Mouse (Mus musculus) intestine, postnatal 0 days (tissue): ENCODE results near the gene Gm960. TPM values are rescaled to one million over a fixed set of nuclear protein-coding genes. Genes with fewer than 3 reads are reported as not detected.

ENCODE experiments used
- ATAC-seq: fragments of 200-750 bp; cut with Nextera tagmentation; 2 replicates; pipeline ENCODE4 v1.8.0; 2017; ENCODE audit warnings: mild to moderate bottlenecking, moderate TSS enrichment, moderate library complexity
- H3K27ac ChIP-seq: fragments of 300-500 bp; sonication (generic); 2 replicates; pipeline ENCODE4 v1.5.1; 2014; ENCODE audit warnings: mild to moderate bottlenecking, low read depth, low read length, moderate library complexity
- H3K27me3 ChIP-seq: fragments of 300-500 bp; sonication (generic); replicated peaks from 2 replicates; pipeline ENCODE4 v1.6.1; 2014; ENCODE audit warnings: low read length, mixed read lengths; ENCODE audit not compliant: control insufficient read depth, insufficient read depth
- H3K36me3 ChIP-seq: fragments of 300-500 bp; sonication (generic); 2 replicates; pipeline ENCODE4 v1.6.1; 2014; ENCODE audit warnings: mild to moderate bottlenecking, moderate library complexity; ENCODE audit not compliant: control insufficient read depth, insufficient read depth
- H3K4me1 ChIP-seq: fragments of 300-500 bp; sonication (generic); replicated peaks from 2 replicates; pipeline ENCODE4 v1.6.1; 2014; ENCODE audit warnings: antibody characterized with exemption, low read length, mixed read lengths; ENCODE audit not compliant: control insufficient read depth, insufficient read depth
- H3K4me2 ChIP-seq: fragments of 300-500 bp; sonication (generic); replicated peaks from 2 replicates; pipeline ENCODE4 v1.6.1; 2014; ENCODE audit warnings: low read depth, mild to moderate bottlenecking, moderate library complexity
- H3K4me3 ChIP-seq: fragments of 300-500 bp; sonication (generic); 2 replicates; pipeline ENCODE4 v1.5.1; 2014; ENCODE audit warnings: low read depth, low read length
- H3K9ac ChIP-seq: fragments of 300-500 bp; sonication (generic); 2 replicates; pipeline ENCODE4 v1.6.1; 2014; ENCODE audit warnings: mild to moderate bottlenecking, low read depth, low read length
- H3K9me3 ChIP-seq: fragments of 300-500 bp; sonication (generic); 2 replicates; pipeline ENCODE4 v1.6.1; 2016; ENCODE audit warnings: mixed run types; ENCODE audit not compliant: control insufficient read depth
- CTCF ChIP-seq: sonication (generic); IDR thresholded peaks from 2 replicates; pipeline ENCODE4 v1.5.1; 2016; ENCODE audit warnings: low read depth, mild to moderate bottlenecking, control low read depth, antibody characterized with exemption, moderate library complexity
- WGBS: fragments of 180-500 bp; shearing (Covaris S2); extraction: QIAGEN DNeasy Blood & Tissue Kit; methylation state at CpG from one replicate; pipeline ENCODE4 v1.1.7; 2014; 5-methylcytosine and 5-hydroxymethylcytosine counted together
- polyA plus RNA-seq: library from polyadenylated mRNA; unstranded; fragments of >200 nt; fragmentation: Nextera tagmentation; extraction: Ambion mirVana; gene quantifications from 2 replicates; pipeline ENCODE4 v1.2.1, GENCODE M21; 2015

The Gm960 gene
- polyA plus RNA-seq, 1 experiment from 2014 or later, result 1.1 TPM

GRCm38 (mm10) chr19:4708765-4709164, 10.3 kb upstream of the Gm960 start:
- ATAC-seq, result no peak
- no peak overlapping the region for H3K27ac ChIP-seq
- H3K9ac ChIP-seq, result no peak overlapping the region
- no peaks in the 10 kb centered on the region for H3K9me3 ChIP-seq
- no peaks in the 10 kb centered on the region for H3K4me1 ChIP-seq
- 79% methylated on average over 10 of the region's 10 CpGs for WGBS
- no peak for TF ChIP-seq CTCF
- H3K4me3 ChIP-seq, result no peak overlapping the region
- H3K27me3 ChIP-seq, result peaks cover 37% of the 10 kb centered on the region
- no peaks in the 10 kb centered on the region for H3K36me3 ChIP-seq
- H3K4me2 ChIP-seq, result no peak overlapping the region

- no peak for ATAC-seq
- Histone ChIP-seq H3K4me2 (no peak overlapping the region), H3K4me3 (no peak overlapping the region), H3K9me3 (no peaks in the 10 kb centered on the region), H3K27me3 (peaks cover 38% of the 10 kb centered on the region), H3K9ac (no peak overlapping the region), H3K4me1 (no peaks in the 10 kb centered on the region), H3K36me3 (no peaks in the 10 kb centered on the region), H3K27ac (no peak overlapping the region)
- TF ChIP-seq CTCF, result no peak
- 41% methylated on average over 7 of the region's 7 CpGs for WGBS
These were observed 2.8 kb upstream of the Gm960 start for GRCm38 (mm10) chr19:4701221-4701620.

GRCm38 (mm10) chr19:4700656-4701055, 2.2 kb upstream of the Gm960 start:
- Histone ChIP-seq H3K4me1 (no peaks in the 10 kb centered on the region), H3K36me3 (no peaks in the 10 kb centered on the region), H3K4me2 (no peak overlapping the region), H3K9ac (no peak overlapping the region), H3K27me3 (peaks cover 38% of the 10 kb centered on the region), H3K9me3 (no peaks in the 10 kb centered on the region), H3K27ac (no peak overlapping the region), H3K4me3 (no peak overlapping the region)
- TF ChIP-seq CTCF, result no peak
- ATAC-seq, result no peak
- WGBS, result 71% methylated on average over 8 of the region's 8 CpGs

GRCm38 (mm10) chr19:4699821-4700220, 1.4 kb upstream of the Gm960 start:
- 53% methylated on average over 5 of the region's 5 CpGs for WGBS
- no peak for ATAC-seq

GRCm38 (mm10) chr19:4698856-4699255, 388 bp upstream of the Gm960 start:
- peak overlapping the region; percentile 54 for H3K4me3 ChIP-seq
- no peak for ATAC-seq
- H3K4me2 ChIP-seq, result no peak overlapping the region; the same call in 1 of the 2 replicates
- 23% methylated on average over 8 of the region's 8 CpGs for WGBS
- no peaks in the 10 kb centered on the region for H3K36me3 ChIP-seq
- peaks cover 38% of the 10 kb centered on the region for H3K27me3 ChIP-seq
- H3K9ac ChIP-seq, result no peak overlapping the region
- TF ChIP-seq CTCF, result no peak
- H3K9me3 ChIP-seq, result no peaks in the 10 kb centered on the region
- no peaks in the 10 kb centered on the region for H3K4me1 ChIP-seq
- no peak overlapping the region for H3K27ac ChIP-seq

More at GRCm38 (mm10) chr19:4699821-4700220, 1.4 kb upstream of the Gm960 start:
- no peaks in the 10 kb centered on the region for H3K36me3 ChIP-seq
- no peak for TF ChIP-seq CTCF
- no peaks in the 10 kb centered on the region for H3K9me3 ChIP-seq
- no peak overlapping the region for H3K4me3 ChIP-seq
- no peak overlapping the region for H3K27ac ChIP-seq
- no peak overlapping the region for H3K9ac ChIP-seq
- no peaks in the 10 kb centered on the region for H3K4me1 ChIP-seq
- H3K4me2 ChIP-seq, result no peak overlapping the region
- peaks cover 38% of the 10 kb centered on the region for H3K27me3 ChIP-seq

GRCm38 (mm10) chr19:4697721-4698120, 747 bp downstream of the Gm960 start:
- no peak for ATAC-seq
- no peaks in the 10 kb centered on the region for H3K4me1 ChIP-seq
- H3K4me2 ChIP-seq, result peak overlapping the region; percentile 89
- peak overlapping the region; percentile 54 for H3K4me3 ChIP-seq
- no peaks in the 10 kb centered on the region for H3K9me3 ChIP-seq
- H3K36me3 ChIP-seq, result no peaks in the 10 kb centered on the region
- no peak overlapping the region for H3K27ac ChIP-seq
- 80% methylated on average over 9 of the region's 9 CpGs for WGBS
- peaks cover 38% of the 10 kb centered on the region for H3K27me3 ChIP-seq
- H3K9ac ChIP-seq, result no peak overlapping the region
- TF ChIP-seq CTCF, result no peak

- no peak overlapping the region for H3K4me2 ChIP-seq
- H3K27me3 ChIP-seq, result peaks cover 38% of the 10 kb centered on the region
- H3K9me3 ChIP-seq, result no peaks in the 10 kb centered on the region
- H3K9ac ChIP-seq, result no peak overlapping the region
- no peak for TF ChIP-seq CTCF
- H3K4me1 ChIP-seq, result no peaks in the 10 kb centered on the region
- ATAC-seq, result no peak
- no peak overlapping the region for H3K27ac ChIP-seq
- H3K36me3 ChIP-seq, result no peaks in the 10 kb centered on the region
- 88% methylated on average over 3 of the region's 3 CpGs for WGBS
- no peak overlapping the region for H3K4me3 ChIP-seq
These were observed 1.3 kb downstream of the Gm960 start for GRCm38 (mm10) chr19:4697121-4697520.
